Mouse (Mus musculus): ENCODE results near the gene Fam53b. TPM values are rescaled to one million over a fixed set of nuclear protein-coding genes. Genes with fewer than 3 reads are reported as not detected.
A peak's percentile ranks its signal among the peaks of the same experiment; 100 is the strongest.

Gene Fam53b
- polyA plus RNA-seq (2017; shearing (Covaris generic)) = 100 to 1,000 TPM in 1 of 2 experiments, 10 to 100 TPM in 1; 73.4 to 102 TPM

DNA sequence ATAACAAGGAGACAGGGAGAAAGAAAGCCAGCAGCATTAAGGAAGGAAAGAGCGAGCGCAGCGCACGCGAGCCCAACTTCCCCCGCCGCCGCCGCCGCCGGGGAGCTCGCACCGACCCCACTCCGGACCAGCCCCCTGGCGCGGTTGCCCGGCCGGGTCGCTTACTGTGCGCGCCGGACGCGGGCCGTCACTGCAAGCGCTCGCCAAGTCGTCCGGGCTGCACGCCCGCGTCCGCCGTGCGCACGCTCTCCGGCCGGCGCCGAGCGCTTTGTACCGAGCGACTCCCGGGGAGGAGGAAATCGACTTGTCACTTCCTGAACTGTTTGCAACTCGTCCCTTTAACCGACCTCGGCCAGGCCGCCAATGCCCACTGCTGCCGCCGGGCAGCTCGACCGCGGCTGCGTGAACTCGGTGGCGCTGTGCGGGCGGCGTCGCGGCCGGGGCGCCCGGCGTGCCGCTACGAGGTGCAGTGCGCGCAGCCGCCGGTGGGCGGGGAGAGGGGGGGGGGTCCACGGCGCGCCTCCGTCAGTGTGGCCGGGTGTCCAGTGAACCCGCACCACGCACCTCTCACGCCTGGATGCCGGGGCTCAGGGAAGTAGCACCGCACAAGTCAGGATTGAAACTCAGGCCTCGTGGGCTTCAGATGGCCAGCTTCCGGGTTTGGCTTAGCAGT lies at the start of gene Fam53b:
Gene Fam53b (minus strand): TSS at position 471 of the 673 bp plus-strand sequence.
- ATAC-seq = peak; percentile 16

GRCm38 (mm10) chr7:132859042-132859958 lies 45.6 kb upstream of the Fam53b start, which contains the start of gene Abraxas2:
Abraxas2 (plus strand) TSS chr7:132859225.
- ATAC-seq = peak; percentile 98

DNA sequence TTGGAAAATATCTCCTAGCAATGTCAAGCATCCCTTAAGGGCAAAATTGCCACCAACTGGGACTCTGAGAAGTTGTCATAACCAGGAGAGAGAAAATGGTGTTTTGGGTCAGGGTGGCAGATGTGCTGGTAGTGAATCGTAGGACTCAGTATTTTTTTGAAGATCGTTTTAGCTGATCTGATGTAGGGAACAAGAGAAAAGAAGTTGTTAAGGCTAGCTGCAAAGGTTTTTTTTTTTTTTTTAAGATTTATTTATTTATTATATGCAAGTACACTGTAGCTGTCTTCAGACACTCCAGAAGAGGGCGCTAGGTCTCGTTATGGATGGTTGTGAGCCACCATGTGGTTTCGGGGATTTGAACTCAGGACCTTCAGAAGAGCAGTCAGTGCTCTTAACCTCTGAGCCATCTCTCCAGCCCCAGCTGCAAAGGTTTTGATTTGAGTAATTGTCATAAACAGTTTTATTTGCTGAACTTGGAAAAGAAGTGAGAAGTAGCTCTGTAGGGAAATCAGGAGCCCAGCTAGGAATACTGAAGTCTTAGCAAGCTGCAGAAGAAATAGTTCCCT lies 44.4 kb upstream of the Fam53b start:
- ATAC-seq = no peak

DNA sequence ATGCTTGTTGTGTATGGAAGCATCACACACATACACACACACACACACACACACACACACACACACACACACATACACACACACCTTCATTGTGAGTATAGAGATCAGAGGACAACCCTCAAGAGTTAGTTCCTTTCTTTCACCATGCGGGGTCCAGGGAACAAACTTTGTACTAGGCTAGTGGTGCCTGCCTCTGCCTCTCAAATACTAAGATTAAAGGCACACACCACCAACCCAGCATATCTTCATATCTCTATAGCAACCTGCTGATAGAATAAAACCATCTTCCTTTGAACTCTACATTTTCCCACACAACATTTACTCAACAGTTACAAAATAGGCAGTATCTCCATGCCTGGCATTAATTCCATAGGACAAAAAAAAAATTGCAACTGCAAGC lies 42.4 kb upstream of the Fam53b start:
- no peak for ATAC-seq

DNA sequence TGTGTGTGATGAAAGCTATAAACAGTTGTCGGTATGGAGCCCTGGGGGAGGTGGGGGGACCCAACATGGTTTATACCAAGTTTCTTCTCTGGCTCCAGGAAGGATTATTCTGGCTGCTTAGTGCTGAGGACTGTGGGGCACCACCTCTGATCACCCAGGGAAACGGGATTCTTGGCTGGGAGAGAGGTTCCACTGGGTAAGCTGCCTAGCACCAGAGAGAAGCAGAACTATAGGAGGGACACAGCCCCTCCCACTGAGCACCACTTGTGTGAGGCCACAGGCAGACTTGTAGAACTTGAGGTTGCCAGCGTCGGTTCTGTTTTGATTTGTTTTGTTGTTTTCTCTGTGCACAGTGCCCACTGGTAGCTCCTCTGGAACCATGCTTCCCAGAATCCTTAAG lies 40.3 kb upstream of the Fam53b start:
- ATAC-seq = no peak

DNA sequence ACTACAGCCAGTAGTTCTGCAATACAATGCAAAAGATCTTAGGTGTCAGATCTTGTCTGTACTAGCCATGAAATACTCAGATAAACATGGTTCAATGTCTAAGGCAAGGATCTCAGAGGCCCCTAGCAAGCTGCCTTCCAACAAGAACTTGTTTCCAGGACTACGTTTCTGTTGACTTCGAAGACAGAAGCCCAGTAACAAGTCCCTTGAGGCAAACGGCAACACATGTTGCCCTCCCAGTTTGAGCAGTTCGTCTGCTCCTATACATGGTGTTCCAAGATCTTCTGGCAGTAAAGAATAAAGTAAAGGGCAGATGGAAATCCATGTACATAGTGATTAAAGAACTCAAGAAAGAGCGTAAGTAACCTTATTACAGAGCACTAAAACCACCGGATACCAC lies 39.7 kb upstream of the Fam53b start:
- no peak for ATAC-seq

GRCm38 (mm10) chr7:132852173-132852844 lies 38.6 kb upstream of the Fam53b start, which contains the start of gene Eef1akmt2:
Eef1akmt2 (minus strand) TSS chr7:132852673.
- ATAC-seq = peak; percentile 89

DNA sequence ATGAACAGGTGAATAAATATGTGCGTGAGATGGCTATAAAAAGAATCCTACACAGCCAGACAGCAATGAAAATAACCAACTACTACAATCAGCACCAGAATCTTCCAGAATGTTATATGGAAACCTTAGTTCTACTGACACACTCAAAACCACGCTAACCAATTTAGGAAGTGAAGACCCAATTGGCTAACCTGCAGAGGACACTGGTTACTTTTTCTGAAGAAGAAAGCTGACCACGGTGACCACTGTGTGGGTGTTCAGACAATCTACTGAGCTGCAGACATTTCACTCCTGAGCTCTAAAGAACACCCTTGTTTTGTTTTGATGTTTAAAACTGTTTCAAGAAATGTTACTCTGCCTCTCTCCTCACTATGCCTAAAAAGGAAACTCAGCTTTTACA lies 29.5 kb upstream of the Fam53b start:
- no peak for ATAC-seq

- ATAC-seq = no peak
Measured at GRCm38 (mm10) chr7:132842455-132842854, 28.8 kb upstream of the Fam53b start.

- ATAC-seq = no peak
Measured at GRCm38 (mm10) chr7:132841287-132841686, 27.6 kb upstream of the Fam53b start.

DNA sequence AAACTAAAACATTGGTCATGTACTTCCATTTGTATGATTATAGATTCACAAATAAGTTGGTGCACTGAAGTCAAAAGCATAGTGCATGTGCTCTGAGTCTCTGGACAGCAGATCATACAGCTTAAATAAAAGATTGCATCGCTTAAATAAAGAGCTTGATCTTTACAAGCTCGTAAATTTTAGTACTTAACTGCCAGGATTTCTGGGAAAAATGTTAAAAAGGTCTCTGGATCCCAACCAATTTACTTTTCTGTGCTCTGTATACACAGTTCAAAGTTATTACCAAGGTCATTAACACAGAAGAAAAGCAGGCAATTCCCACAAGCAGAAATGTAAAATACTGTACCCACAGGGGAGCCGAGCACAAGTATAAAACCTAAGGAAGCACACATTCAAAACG lies 17.3 kb upstream of the Fam53b start:
- no peak for ATAC-seq

DNA sequence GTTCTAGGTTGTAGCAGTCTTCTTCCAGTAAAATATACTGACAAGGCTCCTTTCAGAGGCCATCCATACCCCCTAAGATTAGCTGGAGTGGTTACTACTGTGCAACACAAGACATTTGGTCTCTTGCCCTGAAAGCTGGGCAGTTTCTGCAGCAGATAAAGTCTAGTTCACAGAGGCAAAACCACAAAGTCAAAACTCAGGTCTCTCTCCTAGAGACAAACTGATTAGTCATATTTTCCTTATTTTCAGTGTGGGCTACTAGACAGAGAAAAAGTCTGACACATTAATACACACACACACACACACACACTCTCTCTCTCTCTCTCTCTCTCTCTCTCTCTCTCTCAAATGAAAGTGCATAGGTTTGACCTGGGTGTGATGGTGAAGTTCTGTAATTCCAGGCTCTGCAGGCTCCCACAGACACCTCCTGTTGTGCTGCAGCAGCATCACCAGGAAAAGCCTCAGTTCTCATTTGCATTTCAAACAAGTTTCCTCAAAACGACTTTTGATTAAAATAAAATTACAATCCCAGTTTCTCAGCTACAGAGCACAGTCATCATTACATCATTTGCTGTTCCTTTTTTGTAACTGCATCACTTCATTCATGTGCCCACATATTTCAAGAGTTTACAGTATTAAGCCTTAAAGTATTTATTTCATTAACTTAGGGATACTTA lies 10.8 kb upstream of the Fam53b start:
- ATAC-seq = peak; percentile 75

DNA sequence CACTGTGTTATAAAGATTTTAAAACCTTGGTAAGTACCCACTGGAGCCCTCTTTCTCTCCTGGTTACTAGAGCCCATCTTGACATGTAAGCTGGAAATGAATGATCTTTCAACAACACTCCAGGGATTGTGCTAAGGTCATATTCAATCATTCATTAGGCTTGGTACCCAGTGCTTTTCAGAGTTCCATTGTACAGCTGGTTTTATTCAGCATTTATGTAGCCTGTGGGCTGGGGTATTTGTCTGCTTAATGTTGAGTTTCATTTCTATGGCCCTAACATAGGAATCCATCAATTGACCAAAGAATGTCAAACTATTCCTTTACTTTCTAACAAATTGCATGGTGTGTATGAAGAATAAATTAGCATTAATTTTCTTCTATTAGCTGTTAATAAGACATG lies 10.1 kb upstream of the Fam53b start:
- ATAC-seq = no peak

DNA sequence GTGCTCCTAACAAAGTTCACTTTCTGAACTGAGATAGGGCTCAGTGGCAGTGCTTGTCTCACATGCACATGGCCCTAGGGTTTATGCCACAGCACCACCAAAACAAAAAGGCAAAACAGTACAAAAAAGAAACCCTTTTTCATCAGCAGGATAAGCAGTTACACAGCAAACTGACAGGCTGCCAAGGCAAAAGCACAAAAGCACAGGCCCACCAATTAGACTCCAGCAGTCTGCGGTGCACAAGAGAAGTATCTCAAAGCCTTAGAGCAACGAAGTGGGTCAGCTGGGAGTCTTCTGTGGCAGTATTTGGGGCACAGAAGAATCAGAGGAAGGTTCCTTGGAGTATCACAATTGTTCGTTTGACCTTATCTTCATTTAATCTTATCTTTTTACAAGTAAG lies 7.0 kb upstream of the Fam53b start:
- ATAC-seq = no peak

DNA sequence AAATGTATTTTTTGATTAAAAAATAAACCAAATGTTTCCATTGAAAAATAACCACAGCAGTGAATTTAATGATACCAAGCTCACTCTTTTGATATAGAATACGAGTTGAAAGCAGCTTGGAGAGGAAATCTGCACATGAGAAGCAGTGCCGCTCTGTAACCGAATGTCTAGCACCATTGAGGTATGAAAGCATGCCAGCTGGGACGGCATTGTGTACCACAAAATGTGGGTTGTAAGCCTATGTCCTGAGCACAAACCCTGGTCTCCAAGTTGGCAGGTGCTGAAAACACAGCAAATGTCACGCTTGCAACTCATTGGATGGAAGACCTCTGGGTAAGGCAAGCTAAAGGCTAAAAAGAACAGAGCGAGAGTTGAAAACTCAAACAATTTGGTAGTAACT lies 3.4 kb upstream of the Fam53b start:
- ATAC-seq = no peak

DNA sequence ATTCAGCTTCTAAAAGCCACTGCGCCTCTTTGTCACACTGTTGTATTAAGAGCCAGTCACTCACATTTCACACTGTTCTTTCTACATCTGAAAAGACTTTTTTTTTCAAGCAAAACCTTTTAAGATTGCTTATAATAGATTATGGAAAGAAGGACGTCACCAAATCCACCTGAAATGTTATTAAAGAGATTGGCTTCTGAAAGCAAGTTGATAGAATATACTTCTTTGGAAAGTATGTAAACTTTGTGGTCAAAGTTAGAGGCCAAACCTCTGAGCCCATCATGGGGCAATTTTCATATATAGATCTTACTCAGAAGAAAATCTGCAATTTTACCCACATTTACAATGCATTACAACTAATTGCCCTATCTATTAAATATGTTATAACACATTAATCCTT lies 2.8 kb upstream of the Fam53b start:
- ATAC-seq = no peak

DNA sequence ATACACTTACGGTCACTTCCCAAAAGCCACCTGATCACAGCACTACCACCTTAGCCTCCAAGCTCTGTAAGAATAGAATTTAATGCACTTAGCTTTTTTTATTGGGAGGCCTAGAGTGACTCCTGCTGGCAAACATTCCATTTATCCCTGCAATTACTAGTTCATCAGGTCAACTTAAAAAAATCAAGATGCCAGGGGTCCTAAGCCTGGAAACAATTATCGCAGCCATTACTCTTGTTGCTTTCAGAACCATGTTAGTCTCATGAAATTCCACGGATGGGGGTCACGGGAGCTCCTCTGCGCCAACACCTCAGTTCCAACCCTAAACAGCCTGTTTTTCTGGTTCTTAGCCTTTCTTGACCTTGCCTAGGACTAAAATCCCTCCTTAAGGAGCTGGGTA lies 1.4 kb upstream of the Fam53b start:
- ATAC-seq = no peak

- peak; percentile 3 for ATAC-seq
Measured at GRCm38 (mm10) chr7:132814089-132814450, 384 bp upstream of the Fam53b start.

DNA sequence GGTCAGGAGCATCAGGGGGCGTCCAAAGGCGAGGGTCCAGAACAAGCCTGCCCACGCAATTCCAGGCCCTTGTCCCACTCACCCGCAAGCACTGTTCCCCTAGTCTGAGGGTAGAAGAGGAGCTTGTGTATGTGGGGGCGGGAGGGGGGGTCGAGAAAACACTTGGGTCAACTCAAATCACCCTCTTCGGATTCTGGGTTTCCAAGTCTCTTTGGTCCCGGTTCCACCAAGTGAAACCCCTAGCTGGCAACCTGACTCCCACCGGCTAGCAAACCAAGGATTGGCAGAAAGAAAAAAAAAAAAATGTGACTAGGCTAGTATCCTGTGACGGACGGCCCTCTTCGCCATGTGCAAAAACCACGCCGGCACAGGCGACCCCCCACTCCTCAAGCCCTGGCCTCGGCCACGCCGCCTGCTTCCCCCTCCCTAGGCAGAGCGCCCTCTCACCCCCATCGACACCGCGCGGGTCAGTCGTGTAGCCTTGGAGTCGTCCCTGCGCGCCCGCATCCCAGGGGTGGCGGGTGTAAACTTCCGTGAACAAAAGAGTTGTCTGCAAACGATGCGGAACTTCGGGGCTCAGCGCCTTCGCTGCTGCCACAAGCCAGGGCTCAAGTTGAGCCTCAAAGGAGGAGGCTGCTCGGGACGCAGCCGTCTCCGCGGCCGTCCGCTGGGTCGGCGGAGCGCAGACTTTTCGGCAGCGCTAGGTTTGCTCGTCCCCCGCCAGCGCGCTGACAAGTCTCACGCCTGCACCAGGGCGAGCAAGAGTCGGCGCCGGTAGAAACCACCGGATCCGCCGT lies 869 bp downstream of the Fam53b start:
- ATAC-seq = peak; percentile 0

GRCm38 (mm10) chr7:132811716-132812618 lies 1.7 kb downstream of the Fam53b start:
- peak; percentile 53 for ATAC-seq

Measured in CD4-positive, CD25-positive, alpha-beta regulatory T cell, adult 4 months (primary cell).